Mouse (Mus musculus): ENCODE measurements around the gene Sec16a. TPM values are rescaled to one million over a fixed set of nuclear protein-coding genes. Genes with fewer than 3 reads are reported as not detected.

The Sec16a gene
- polyA plus RNA-seq, 1 experiment from 2014 or later: 37.7 TPM

GRCm38 (mm10) chr2:26401023-26401422 lies 44.0 kb downstream of the Sec16a start:
- Histone ChIP-seq H3K36me3 (ENCODE audit: control insufficient read depth, insufficient read depth, low read length) (peaks cover 56% of the 10 kb centered on the region), H3K9me3 (ENCODE audit: control insufficient read depth, low read depth, low read length) (no peaks in the 10 kb centered on the region), H3K27ac (ENCODE audit: low read length) (no peak overlapping the region), H3K9ac (replicated peaks; ENCODE audit: low read depth, low read length) (no peak overlapping the region), H3K4me2 (replicated peaks; ENCODE audit: low read depth, low read length) (no peak overlapping the region), H3K4me1 (ENCODE audit: control insufficient read depth, insufficient read depth, low read length) (no peaks in the 10 kb centered on the region), H3K27me3 (ENCODE audit: control insufficient read depth, insufficient read depth, low read length) (no peaks in the 10 kb centered on the region), H3K4me3 (ENCODE audit: low read depth, low read length) (no peak overlapping the region)
- 81% methylated on average over 4 of the region's 4 CpGs for WGBS
- no peak for ATAC-seq (ENCODE audit: insufficient number of reproducible peaks, insufficient read depth, low FRiP score, low read depth)

DNA sequence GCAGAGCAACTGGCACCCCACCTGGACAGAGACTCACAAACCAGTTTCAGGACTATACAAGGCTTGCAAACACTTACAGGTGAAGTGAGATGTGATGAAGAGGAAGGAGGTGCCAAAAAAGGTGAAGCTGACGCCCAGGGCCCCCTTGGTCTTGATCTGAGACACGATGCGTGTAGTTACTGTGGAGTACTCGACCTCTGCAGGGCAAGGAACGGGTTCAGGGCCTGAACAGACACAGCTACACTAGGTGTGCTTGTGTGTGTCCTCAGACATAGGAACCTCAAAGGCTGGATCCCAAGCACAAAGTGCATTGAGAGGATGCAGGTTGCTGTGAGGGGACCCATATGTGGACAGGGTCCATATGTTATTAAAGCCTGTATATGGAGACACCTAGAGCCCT lies 44.7 kb downstream of the Sec16a start:
- Histone ChIP-seq H3K4me2 (replicated peaks; ENCODE audit: low read depth, low read length) (no peak overlapping the region), H3K4me3 (ENCODE audit: low read depth, low read length) (no peak overlapping the region), H3K9ac (replicated peaks; ENCODE audit: low read depth, low read length) (no peak overlapping the region), H3K36me3 (ENCODE audit: control insufficient read depth, insufficient read depth, low read length) (peaks cover 64% of the 10 kb centered on the region), H3K27me3 (ENCODE audit: control insufficient read depth, insufficient read depth, low read length) (no peaks in the 10 kb centered on the region), H3K4me1 (ENCODE audit: control insufficient read depth, insufficient read depth, low read length) (no peaks in the 10 kb centered on the region), H3K9me3 (ENCODE audit: control insufficient read depth, low read depth, low read length) (no peaks in the 10 kb centered on the region), H3K27ac (ENCODE audit: low read length) (no peak overlapping the region)
- 85% methylated on average over 5 of the region's 5 CpGs for WGBS
- no peak for ATAC-seq (ENCODE audit: insufficient number of reproducible peaks, insufficient read depth, low FRiP score, low read depth)

GRCm38 (mm10) chr2:26399647-26400046 lies 45.4 kb downstream of the Sec16a start:
- Histone ChIP-seq H3K4me1 (ENCODE audit: control insufficient read depth, insufficient read depth, low read length) (no peaks in the 10 kb centered on the region), H3K36me3 (ENCODE audit: control insufficient read depth, insufficient read depth, low read length) (peaks cover 70% of the 10 kb centered on the region), H3K27me3 (ENCODE audit: control insufficient read depth, insufficient read depth, low read length) (no peaks in the 10 kb centered on the region), H3K9me3 (ENCODE audit: control insufficient read depth, low read depth, low read length) (no peaks in the 10 kb centered on the region), H3K9ac (replicated peaks; ENCODE audit: low read depth, low read length) (no peak overlapping the region), H3K27ac (ENCODE audit: low read length) (no peak overlapping the region), H3K4me3 (ENCODE audit: low read depth, low read length) (no peak overlapping the region), H3K4me2 (replicated peaks; ENCODE audit: low read depth, low read length) (no peak overlapping the region)
- WGBS: 81% methylated on average over 5 of the region's 5 CpGs
- no peak for ATAC-seq (ENCODE audit: insufficient number of reproducible peaks, insufficient read depth, low FRiP score, low read depth)

GRCm38 (mm10) chr2:26398978-26399377 lies 46.0 kb downstream of the Sec16a start:
- no peak overlapping the region for H3K4me3 ChIP-seq (ENCODE audit: low read depth, low read length)
- no peaks in the 10 kb centered on the region for H3K9me3 ChIP-seq (ENCODE audit: control insufficient read depth, low read depth, low read length)
- WGBS: 88% methylated on average over 8 of the region's 8 CpGs
- H3K4me2 ChIP-seq (replicated peaks; ENCODE audit: low read depth, low read length): no peak overlapping the region
- no peak overlapping the region for H3K9ac ChIP-seq (replicated peaks; ENCODE audit: low read depth, low read length)
- H3K27ac ChIP-seq (ENCODE audit: low read length): no peak overlapping the region
- no peak for ATAC-seq (ENCODE audit: insufficient number of reproducible peaks, insufficient read depth, low FRiP score, low read depth)
- H3K36me3 ChIP-seq (ENCODE audit: control insufficient read depth, insufficient read depth, low read length): peaks cover 77% of the 10 kb centered on the region
- no peaks in the 10 kb centered on the region for H3K4me1 ChIP-seq (ENCODE audit: control insufficient read depth, insufficient read depth, low read length)
- H3K27me3 ChIP-seq (ENCODE audit: control insufficient read depth, insufficient read depth, low read length): no peaks in the 10 kb centered on the region

DNA sequence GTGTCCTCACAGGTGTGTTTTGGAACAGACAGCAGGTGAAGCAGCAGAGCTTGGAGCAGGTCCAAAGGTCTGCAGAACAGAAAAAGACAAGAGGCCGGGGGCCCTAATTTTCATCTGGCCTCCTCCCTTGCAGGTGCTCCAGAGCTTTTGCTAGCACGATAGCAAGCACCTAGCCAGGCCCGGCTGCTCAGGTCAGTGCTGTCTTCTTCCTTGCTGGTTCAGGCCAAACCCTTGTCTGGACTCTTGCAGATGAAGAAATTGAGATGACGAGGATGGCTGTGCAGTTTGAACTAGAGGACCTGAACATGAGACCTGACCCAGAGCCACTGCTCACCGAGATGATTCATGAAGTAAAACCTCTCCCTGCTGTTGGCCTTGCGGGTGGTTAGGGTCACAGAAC lies 53.4 kb downstream of the Sec16a start:
- H3K4me2 ChIP-seq (replicated peaks; ENCODE audit: low read depth, low read length): no peak overlapping the region
- H3K36me3 ChIP-seq (ENCODE audit: control insufficient read depth, insufficient read depth, low read length): peaks cover 70% of the 10 kb centered on the region
- 95% methylated on average over 6 of the region's 6 CpGs for whole genome bisulfite sequencing
- no peaks in the 10 kb centered on the region for H3K27me3 ChIP-seq (ENCODE audit: control insufficient read depth, insufficient read depth, low read length)
- ATAC-seq (ENCODE audit: insufficient number of reproducible peaks, insufficient read depth, low FRiP score, low read depth): no peak
- H3K9ac ChIP-seq (replicated peaks; ENCODE audit: low read depth, low read length): no peak overlapping the region
- peaks cover 9% of the 10 kb centered on the region; the same call in 1 of the 2 replicates for H3K4me1 ChIP-seq (ENCODE audit: control insufficient read depth, insufficient read depth, low read length)
- no peak overlapping the region for H3K4me3 ChIP-seq (ENCODE audit: low read depth, low read length)
- H3K27ac ChIP-seq (ENCODE audit: low read length): no peak overlapping the region
- no peaks in the 10 kb centered on the region for H3K9me3 ChIP-seq (ENCODE audit: control insufficient read depth, low read depth, low read length)

- Histone ChIP-seq H3K9me3 (ENCODE audit: control insufficient read depth, low read depth, low read length) (no peaks in the 10 kb centered on the region), H3K4me3 (ENCODE audit: low read depth, low read length) (no peak overlapping the region), H3K9ac (replicated peaks; ENCODE audit: low read depth, low read length) (no peak overlapping the region), H3K4me1 (ENCODE audit: control insufficient read depth, insufficient read depth, low read length) (peaks cover 9% of the 10 kb centered on the region; the same call in 1 of the 2 replicates), H3K4me2 (replicated peaks; ENCODE audit: low read depth, low read length) (no peak overlapping the region), H3K36me3 (ENCODE audit: control insufficient read depth, insufficient read depth, low read length) (peaks cover 70% of the 10 kb centered on the region), H3K27ac (ENCODE audit: low read length) (no peak overlapping the region), H3K27me3 (ENCODE audit: control insufficient read depth, insufficient read depth, low read length) (no peaks in the 10 kb centered on the region)
- no peak for ATAC-seq (ENCODE audit: insufficient number of reproducible peaks, insufficient read depth, low FRiP score, low read depth)
- 85% methylated on average over 3 of the region's 3 CpGs for WGBS
Observed at GRCm38 (mm10) chr2:26390954-26391353, 54.1 kb downstream of the Sec16a start.

DNA sequence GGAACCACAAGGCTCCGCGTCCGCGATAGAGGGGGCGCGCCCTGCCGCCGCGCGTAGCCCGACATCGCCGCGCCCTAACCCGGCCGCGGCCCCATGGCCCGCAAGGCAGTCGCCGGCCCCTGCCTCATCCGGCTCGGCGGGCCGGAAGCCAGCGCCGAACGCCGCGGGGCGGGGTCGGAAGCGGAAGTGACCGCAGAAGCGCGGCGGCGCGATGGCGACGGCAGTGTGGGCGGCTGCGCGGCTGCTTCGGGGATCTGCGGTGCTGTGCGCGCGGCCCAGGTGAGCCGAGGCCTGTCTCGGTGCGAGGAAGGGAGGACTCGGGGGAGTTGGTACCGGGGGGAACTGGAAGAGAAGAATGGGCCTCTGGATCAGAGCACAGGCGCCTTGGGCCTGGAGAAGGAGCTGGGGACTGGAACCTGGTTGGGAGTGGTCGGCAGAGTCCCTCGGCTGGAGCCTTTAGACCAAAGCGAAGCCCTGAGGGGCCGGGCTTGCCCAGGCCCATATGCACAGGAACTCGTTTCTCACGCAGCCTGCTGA lies 55.8 kb downstream of the Sec16a start, which contains the start of the genes Entr1 and Pmpca:
Entr1 (minus strand) TSS at position 163 of the 537 bp plus-strand sequence.
Pmpca (plus strand) TSS at position 186 of the 537 bp plus-strand sequence.
- Histone ChIP-seq H3K36me3 (ENCODE audit: control insufficient read depth, insufficient read depth, low read length) (peaks cover 69% of the 10 kb centered on the region), H3K4me1 (ENCODE audit: control insufficient read depth, insufficient read depth, low read length) (peaks cover 9% of the 10 kb centered on the region; the same call in 1 of the 2 replicates), H3K27ac (ENCODE audit: low read length) (peak within 1 kb of the TSS; percentile 24; the same call in 1 of the 2 replicates), H3K27me3 (ENCODE audit: control insufficient read depth, insufficient read depth, low read length) (no peaks in the 10 kb centered on the region), H3K4me3 (ENCODE audit: low read depth, low read length) (peak within 1 kb of the TSS; percentile 96), H3K9me3 (ENCODE audit: control insufficient read depth, low read depth, low read length) (no peaks in the 10 kb centered on the region), H3K9ac (replicated peaks; ENCODE audit: low read depth, low read length) (peak within 1 kb of the TSS; percentile 78), H3K4me2 (replicated peaks; ENCODE audit: low read depth, low read length) (peak within 1 kb of the TSS; percentile 93)
- peak; percentile 88 for ATAC-seq (ENCODE audit: insufficient number of reproducible peaks, insufficient read depth, low FRiP score, low read depth)
- WGBS: under 1% methylated on average over 55 of the region's 60 CpGs

GRCm38 (mm10) chr2:26388682-26389153 lies 56.3 kb downstream of the Sec16a start:
- peak overlapping the region; percentile 24; the same call in 1 of the 2 replicates for H3K27ac ChIP-seq (ENCODE audit: low read length)
- H3K27me3 ChIP-seq (ENCODE audit: control insufficient read depth, insufficient read depth, low read length): no peaks in the 10 kb centered on the region
- H3K4me1 ChIP-seq (ENCODE audit: control insufficient read depth, insufficient read depth, low read length): peaks cover 9% of the 10 kb centered on the region; the same call in 1 of the 2 replicates
- H3K4me2 ChIP-seq (replicated peaks; ENCODE audit: low read depth, low read length): peak overlapping the region; percentile 93
- H3K9me3 ChIP-seq (ENCODE audit: control insufficient read depth, low read depth, low read length): no peaks in the 10 kb centered on the region
- under 1% methylated on average over 45 of the region's 45 CpGs for WGBS
- peak overlapping the region; percentile 78 for H3K9ac ChIP-seq (replicated peaks; ENCODE audit: low read depth, low read length)
- H3K36me3 ChIP-seq (ENCODE audit: control insufficient read depth, insufficient read depth, low read length): peaks cover 67% of the 10 kb centered on the region
- H3K4me3 ChIP-seq (ENCODE audit: low read depth, low read length): peak overlapping the region; percentile 96
- ATAC-seq (ENCODE audit: insufficient number of reproducible peaks, insufficient read depth, low FRiP score, low read depth): peak; percentile 46

Measured in stomach, embryonic 14.5 days (tissue).